Mouse (Mus musculus): Measurements from ENCODE around the gene Map6.

The Map6 gene

GRCm38 (mm10) chr7:99313253-99313652 is 46.0 kb downstream of the Map6 start:
- no peak for DNase-seq (ENCODE audit: low read depth, low spot score)

GRCm38 (mm10) chr7:99314565-99314964 is 47.3 kb downstream of the Map6 start:
- DNase-seq (ENCODE audit: low read depth, low spot score), result peak; percentile 26

GRCm38 (mm10) chr7:99316207-99316606 is 49.0 kb downstream of the Map6 start:
- no peak for DNase-seq (ENCODE audit: low read depth, low spot score)

GRCm38 (mm10) chr7:99317475-99317874 is 50.2 kb downstream of the Map6 start:
- DNase-seq (ENCODE audit: low read depth, low spot score), result no peak

- no peak for DNase-seq (ENCODE audit: low read depth, low spot score)
Observed at GRCm38 (mm10) chr7:99320524-99320923, 53.3 kb downstream of the Map6 start.

- no peak for DNase-seq (ENCODE audit: low read depth, low spot score)
Observed at GRCm38 (mm10) chr7:99322691-99323320, 55.6 kb downstream of the Map6 start.

GRCm38 (mm10) chr7:99323321-99323700 is 56.1 kb downstream of the Map6 start:
- no peak for DNase-seq (ENCODE audit: low read depth, low spot score)

GRCm38 (mm10) chr7:99324810-99325209 is 57.6 kb downstream of the Map6 start:
- no peak for DNase-seq (ENCODE audit: low read depth, low spot score)

- DNase-seq (ENCODE audit: low read depth, low spot score), result no peak
Observed at GRCm38 (mm10) chr7:99326128-99326527, 58.9 kb downstream of the Map6 start.

GRCm38 (mm10) chr7:99328847-99329246 is 61.6 kb downstream of the Map6 start:
- DNase-seq (ENCODE audit: low read depth, low spot score), result no peak

- DNase-seq (ENCODE audit: low read depth, low spot score), result no peak
Observed at GRCm38 (mm10) chr7:99330012-99330411, 62.8 kb downstream of the Map6 start.

- DNase-seq (ENCODE audit: low read depth, low spot score), result peak; percentile 55
Observed at GRCm38 (mm10) chr7:99332774-99333480, 65.7 kb downstream of the Map6 start.

GRCm38 (mm10) chr7:99340736-99341135 is 73.5 kb downstream of the Map6 start:
- DNase-seq (ENCODE audit: low read depth, low spot score), result no peak

GRCm38 (mm10) chr7:99343577-99343976 is 76.3 kb downstream of the Map6 start:
- DNase-seq (ENCODE audit: low read depth, low spot score), result no peak

GRCm38 (mm10) chr7:99347268-99347667 is 80.0 kb downstream of the Map6 start:
- DNase-seq (ENCODE audit: low read depth, low spot score), result no peak

- DNase-seq (ENCODE audit: low read depth, low spot score), result no peak
Observed at GRCm38 (mm10) chr7:99348883-99349282, 81.6 kb downstream of the Map6 start.

GRCm38 (mm10) chr7:99349782-99350720 is 82.8 kb downstream of the Map6 start:
- DNase-seq (ENCODE audit: low read depth, low spot score), result no peak

- DNase-seq (ENCODE audit: low read depth, low spot score), result no peak
Observed at GRCm38 (mm10) chr7:99351104-99351801, 84.0 kb downstream of the Map6 start.

- no peak for DNase-seq (ENCODE audit: low read depth, low spot score)
Observed at GRCm38 (mm10) chr7:99351802-99352517, 84.7 kb downstream of the Map6 start.

- no peak for DNase-seq (ENCODE audit: low read depth, low spot score)
Observed at GRCm38 (mm10) chr7:99352526-99353400, 85.5 kb downstream of the Map6 start, which contains the start of gene Serpinh1. Gene Serpinh1, minus strand, starts transcription at chr7:99353239.
